Mouse (Mus musculus) MEL (cell line): ENCODE data around the gene Acvr1b. TPM values are rescaled to one million over a fixed set of nuclear protein-coding genes. Genes with fewer than 3 reads are reported as not detected.

Source experiments
- DNase-seq: peaks from one replicate; pipeline ENCODE4 v3.0.0; 2011; ENCODE audit warnings: low read depth, low spot score
- H3K27ac ChIP-seq: 2 replicates; pipeline ENCODE4 v1.5.1; 2012; ENCODE audit warnings: low read depth, mild to moderate bottlenecking, control low read depth, low read length, moderate library complexity; ENCODE audit not compliant: control insufficient read depth
- H3K27me3 ChIP-seq, 2 experiments: fragments of 150-350 bp in 1 of 2; sonication (generic) in 1 of 2; 2 replicates each; pipeline ENCODE4 v1.6.1; 2012; ENCODE audit warnings: low read length in 2 of 2, mild to moderate bottlenecking in 2 of 2, improper control_type of control experiment in 1 of 2, moderate library complexity in 1 of 2; ENCODE audit not compliant: insufficient read depth in 2 of 2, control insufficient read depth in 1 of 2
- H3K36me3 ChIP-seq, 2 experiments: 2 replicates each; pipeline ENCODE4 v1.6.1; 2012 to 2014; ENCODE audit warnings: low read length in 2 of 2, improper control_type of control experiment in 1 of 2, inconsistent platforms in 1 of 2, mild to moderate bottlenecking in 1 of 2; ENCODE audit not compliant: insufficient read depth in 2 of 2, control insufficient read depth in 1 of 2
- H3K4me1 ChIP-seq, 2 experiments: fragments of 150-350 bp in 1 of 2; sonication (generic) in 1 of 2; 2 replicates each; pipeline ENCODE4 v1.6.1; 2012; ENCODE audit warnings: low read length in 2 of 2, improper control_type of control experiment in 1 of 2, mild to moderate bottlenecking in 1 of 2; ENCODE audit not compliant: insufficient read depth in 2 of 2, control insufficient read depth in 1 of 2
- H3K4me3 ChIP-seq, 2 experiments: fragments of 150-350 bp in 1 of 2; sonication (generic) in 1 of 2; 2 replicates each; pipeline ENCODE4 v1.5.1; 2012; ENCODE audit warnings: low read depth in 2 of 2, low read length in 2 of 2, mild to moderate bottlenecking in 2 of 2, moderate library complexity in 2 of 2, control low read depth in 1 of 2, improper control_type of control experiment in 1 of 2; ENCODE audit not compliant: control insufficient read depth in 1 of 2, insufficient read depth in 1 of 2
- H3K79me2 ChIP-seq: 2 replicates; pipeline ENCODE4 v1.6.1; 2012; ENCODE audit warnings: mild to moderate bottlenecking, low read length, moderate library complexity; ENCODE audit not compliant: control insufficient read depth, poor library complexity, insufficient read depth
- H3K9ac ChIP-seq: 2 replicates; pipeline ENCODE4 v1.6.1; 2012; ENCODE audit warnings: low read depth, mild to moderate bottlenecking, control low read depth, low read length, moderate library complexity; ENCODE audit not compliant: control insufficient read depth, poor library complexity, severe bottlenecking
- H3K9me3 ChIP-seq: fragments of 150-350 bp; sonication (generic); replicated peaks from 2 replicates; pipeline ENCODE4 v1.6.1; 2012; ENCODE audit warnings: mild to moderate bottlenecking, low read length, improper control_type of control experiment, moderate library complexity; ENCODE audit not compliant: insufficient read depth
- BHLHE40 ChIP-seq: IDR thresholded peaks from 2 replicates; pipeline ENCODE4 v1.6.1; 2012; ENCODE audit warnings: low read depth, mild to moderate bottlenecking, inconsistent platforms, low read length, improper control_type of control experiment, borderline replicate concordance
- CHD1 ChIP-seq: IDR thresholded peaks from 2 replicates; pipeline ENCODE4 v1.6.1; 2012; ENCODE audit warnings: low read depth, mild to moderate bottlenecking, inconsistent platforms, low read length, improper control_type of control experiment
- CHD2 ChIP-seq: IDR thresholded peaks from 2 replicates; pipeline ENCODE4 v1.6.1; 2011; ENCODE audit warnings: low read length, improper control_type of control experiment
- CTCF ChIP-seq, 3 experiments: IDR thresholded peaks in 2 of 3; conservative IDR thresholded peaks in 1 of 3; 2 replicates each; pipeline ENCODE4 v1.5.1; 2011 to 2012; ENCODE audit warnings: low read length in 3 of 3, low read depth in 2 of 3, mild to moderate bottlenecking in 2 of 3, improper control_type of control experiment in 1 of 3, inconsistent platforms in 1 of 3, mixed read lengths in 1 of 3, moderate library complexity in 1 of 3; ENCODE audit not compliant: control insufficient read depth in 1 of 3, insufficient read depth in 1 of 3, poor library complexity in 1 of 3, severe bottlenecking in 1 of 3
- E2F4 ChIP-seq: IDR thresholded peaks from 2 replicates; pipeline ENCODE4 v1.6.1; 2011; ENCODE audit warnings: low read depth, low read length, improper control_type of control experiment, borderline replicate concordance
- ELF1 ChIP-seq: IDR thresholded peaks from 2 replicates; pipeline ENCODE4 v1.6.1; 2014; ENCODE audit warnings: low read depth, mild to moderate bottlenecking, inconsistent platforms, low read length, improper control_type of control experiment, moderate library complexity
- EP300 ChIP-seq, 2 experiments: IDR thresholded peaks; 2 replicates each; pipeline ENCODE4 v1.6.1; 2011; ENCODE audit warnings: improper control_type of control experiment in 2 of 2, low read length in 2 of 2, low read depth in 1 of 2, mild to moderate bottlenecking in 1 of 2
- ETS1 ChIP-seq: IDR thresholded peaks from 2 replicates; pipeline ENCODE4 v1.6.1; 2012; ENCODE audit warnings: low read depth, mild to moderate bottlenecking, inconsistent platforms, low read length, improper control_type of control experiment, moderate library complexity
- GABPA ChIP-seq: IDR thresholded peaks from 2 replicates; pipeline ENCODE4 v1.6.1; 2012; ENCODE audit warnings: low read depth, mild to moderate bottlenecking, inconsistent platforms, low read length, improper control_type of control experiment, moderate library complexity
- JUND ChIP-seq: IDR thresholded peaks from 2 replicates; pipeline ENCODE4 v1.6.1; 2011; ENCODE audit warnings: low read depth, mild to moderate bottlenecking, improper control_type of control experiment, low read length
- KAT2A ChIP-seq: conservative IDR thresholded peaks from 2 replicates; pipeline ENCODE4 v1.6.1; 2012; ENCODE audit warnings: low read depth, low read length, improper control_type of control experiment, inconsistent platforms
- MAFK ChIP-seq: IDR thresholded peaks from 2 replicates; pipeline ENCODE4 v1.6.1; 2011; ENCODE audit warnings: low read depth, mild to moderate bottlenecking, low read length, improper control_type of control experiment, borderline replicate concordance
- MAX ChIP-seq: IDR thresholded peaks from 2 replicates; pipeline ENCODE4 v1.6.1; 2011; ENCODE audit warnings: low read length, improper control_type of control experiment
- MAZ ChIP-seq: IDR thresholded peaks from 2 replicates; pipeline ENCODE4 v1.6.1; 2012; ENCODE audit warnings: low read depth, mild to moderate bottlenecking, inconsistent platforms, low read length, improper control_type of control experiment
- MEF2A ChIP-seq: IDR thresholded peaks from 2 replicates; pipeline ENCODE4 v1.6.1; 2014; ENCODE audit warnings: low read depth, mild to moderate bottlenecking, inconsistent platforms, low read length, improper control_type of control experiment; ENCODE audit not compliant: poor library complexity, insufficient replicate concordance, severe bottlenecking; ENCODE audit errors: extremely low read depth
- MXI1 ChIP-seq: IDR thresholded peaks from 2 replicates; pipeline ENCODE4 v1.6.1; 2011; ENCODE audit warnings: mild to moderate bottlenecking, low read depth, low read length, improper control_type of control experiment
- MYB ChIP-seq: IDR thresholded peaks from 2 replicates; pipeline ENCODE4 v1.6.1; 2011; ENCODE audit warnings: mild to moderate bottlenecking, low read depth, low read length, improper control_type of control experiment
- MYC ChIP-seq: IDR thresholded peaks from 2 replicates; pipeline ENCODE4 v1.6.1; 2011; ENCODE audit warnings: low read depth, mild to moderate bottlenecking, low read length, improper control_type of control experiment, moderate library complexity
- NELFE ChIP-seq: IDR thresholded peaks from 2 replicates; pipeline ENCODE4 v1.6.1; 2011; ENCODE audit warnings: low read depth, low read length, improper control_type of control experiment
- NRF1 ChIP-seq: IDR thresholded peaks from 2 replicates; pipeline ENCODE4 v1.6.1; 2014; ENCODE audit warnings: low read depth, mild to moderate bottlenecking, inconsistent platforms, low read length, improper control_type of control experiment, moderate library complexity; ENCODE audit not compliant: poor library complexity, insufficient read depth, severe bottlenecking
- POLR2A ChIP-seq, 2 experiments: IDR thresholded peaks; 2 replicates each; pipeline ENCODE4 v1.6.1; 2011 to 2012; ENCODE audit warnings: low read length in 2 of 2, mild to moderate bottlenecking in 2 of 2, control low read depth in 1 of 2, improper control_type of control experiment in 1 of 2, low read depth in 1 of 2, moderate library complexity in 1 of 2; ENCODE audit not compliant: control insufficient read depth in 1 of 2, insufficient read depth in 1 of 2, poor library complexity in 1 of 2
- RAD21 ChIP-seq: IDR thresholded peaks from 2 replicates; pipeline ENCODE4 v1.6.1; 2011; ENCODE audit warnings: mild to moderate bottlenecking, low read depth, low read length, improper control_type of control experiment
- RCOR1 ChIP-seq: IDR thresholded peaks from 2 replicates; pipeline ENCODE4 v1.6.1; 2012; ENCODE audit warnings: low read depth, mild to moderate bottlenecking, inconsistent platforms, low read length, improper control_type of control experiment
- SIN3A ChIP-seq: IDR thresholded peaks from 2 replicates; pipeline ENCODE4 v1.6.1; 2012; ENCODE audit warnings: low read length, improper control_type of control experiment, inconsistent platforms
- SMC3 ChIP-seq: IDR thresholded peaks from 2 replicates; pipeline ENCODE4 v1.6.1; 2011; ENCODE audit warnings: low read depth, low read length, improper control_type of control experiment
- TAL1 ChIP-seq: IDR thresholded peaks from 2 replicates; pipeline ENCODE4 v1.6.1; 2012; ENCODE audit warnings: mild to moderate bottlenecking, inconsistent platforms, low read length, moderate library complexity, mixed read lengths
- TCF12 ChIP-seq: IDR thresholded peaks from 2 replicates; pipeline ENCODE4 v1.6.1; 2014; ENCODE audit warnings: low read depth, mild to moderate bottlenecking, inconsistent platforms, low read length, improper control_type of control experiment, moderate library complexity
- UBTF ChIP-seq: IDR thresholded peaks from 2 replicates; pipeline ENCODE4 v1.6.1; 2012; ENCODE audit warnings: low read depth, mild to moderate bottlenecking, inconsistent platforms, low read length, improper control_type of control experiment, moderate library complexity, borderline replicate concordance; ENCODE audit not compliant: insufficient read depth
- USF1 ChIP-seq: IDR thresholded peaks from 2 replicates; pipeline ENCODE4 v1.6.1; 2014; ENCODE audit warnings: low read depth, mild to moderate bottlenecking, inconsistent platforms, low read length, improper control_type of control experiment, moderate library complexity
- USF2 ChIP-seq, 2 experiments: IDR thresholded peaks; 2 replicates each; pipeline ENCODE4 v1.6.1; 2011 to 2012; ENCODE audit warnings: improper control_type of control experiment in 2 of 2, low read length in 2 of 2, borderline replicate concordance in 1 of 2, inconsistent platforms in 1 of 2, low read depth in 1 of 2, mild to moderate bottlenecking in 1 of 2; ENCODE audit not compliant: insufficient read depth in 1 of 2
- ZC3H11A ChIP-seq: IDR thresholded peaks from 2 replicates; pipeline ENCODE4 v1.6.1; 2012; ENCODE audit warnings: low read depth, mild to moderate bottlenecking, inconsistent platforms, low read length, improper control_type of control experiment
- ZKSCAN1 ChIP-seq: IDR thresholded peaks from 2 replicates; pipeline ENCODE4 v1.6.1; 2012; ENCODE audit warnings: low read depth, mild to moderate bottlenecking, inconsistent platforms, low read length, improper control_type of control experiment, moderate library complexity
- ZMIZ1 ChIP-seq: IDR thresholded peaks from 2 replicates; pipeline ENCODE4 v1.6.1; 2012; ENCODE audit warnings: low read depth, mild to moderate bottlenecking, inconsistent platforms, low read length, improper control_type of control experiment, moderate library complexity
- ZNF384 ChIP-seq: IDR thresholded peaks from 2 replicates; pipeline ENCODE4 v1.6.1; 2012; ENCODE audit warnings: low read depth, mild to moderate bottlenecking, inconsistent platforms, low read length, improper control_type of control experiment
- polyA plus RNA-seq, 2 experiments: library from polyadenylated mRNA; stranded (reverse) in 1 of 2; unstranded in 1 of 2; fragments of >175 nt in 1 of 2; fragments of >200 nt in 1 of 2; gene quantifications; 2 replicates each; pipeline versions ENCODE4 v1.2.1 to v1.2.4; 2012; ENCODE audit warnings: low replicate concordance in 2 of 2, low read depth in 1 of 2; ENCODE audit not compliant: insufficient read length in 2 of 2, insufficient read depth in 1 of 2, missing spikeins in 1 of 2
- total RNA-seq: library from RNA; depleted of rRNA; stranded (reverse); fragments of 300-350 nt; gene quantifications from 2 replicates; pipeline ENCODE4 v1.2.3, GENCODE M21; 2012

The Acvr1b gene
- total and polyA plus RNA-seq, 3 experiments: 10.4 to 13.2 TPM; not detected in 1

GRCm38 (mm10) chr15:101154700-101155616 is 18.9 kb upstream of the Acvr1b start:
- Histone ChIP-seq H3K79me2 (no peaks in the 10 kb centered on the region; the same call in 1 of the 2 replicates), H3K4me3 (peak overlapping the region in 1 of 2 experiments; percentile 11; a peak in 1 of 4 replicates), H3K9ac (peak overlapping the region; percentile 54), H3K27me3 (no peaks in the 10 kb centered on the region), H3K4me1 (peaks cover 46 to 54% of the 10 kb centered on the region in 2 experiments), H3K27ac (peak overlapping the region; percentile 74), H3K9me3 (no peaks in the 10 kb centered on the region), H3K36me3 (peaks cover 0 to 44% of the 10 kb centered on the region in 2 experiments; a peak in 2 of 4 replicates)
- peak; percentile 81 for DNase-seq
- TF ChIP-seq MXI1 (no peak; the same call in 1 of the 2 replicates), NRF1 (0 out of 2 replicates have a peak, but pooled peaks have one; percentile 13), KAT2A (no peak), E2F4 (no peak; the same call in 1 of the 2 replicates), SIN3A (peak; percentile 57; the same call in 1 of the 2 replicates), USF1 (no peak), MAX (peak; percentile 85), UBTF (no peak), MYC (peak; percentile 71; the same call in 1 of the 2 replicates), POLR2A (IDR thresholded peaks at IDR 0.05; ENCODE audit: control insufficient read depth in 1 of 2, insufficient read depth in 1 of 2, low read depth in 1 of 2, low read length in 2 of 2, poor library complexity in 1 of 2) (peak in 1 of 2 experiments; percentile 69; a peak in 2 of 4 replicates), ELF1 (0 out of 2 replicates have a peak, but pooled peaks have one; percentile 42), CTCF (IDR thresholded peaks at IDR 0.05 in 2 of 3, conservative IDR thresholded peaks at IDR 0.05 in 1 of 3; ENCODE audit: control insufficient read depth in 1 of 3, insufficient read depth in 1 of 3, low read depth in 2 of 3, low read length in 3 of 3, poor library complexity in 1 of 3, severe bottlenecking in 1 of 3) (no peak), TCF12 (peak; percentile 44), NELFE (peak; percentile 63), CHD1 (0 out of 2 replicates have a peak, but pooled peaks have one; percentile 72), ETS1 (no peak), ZKSCAN1 (no peak), SMC3 (no peak), RCOR1 (peak; percentile 64), ZNF384 (no peak), MEF2A (no peak), MYB (peak; percentile 70), TAL1 (no peak), MAFK (no peak), CHD2 (no peak), EP300 (IDR thresholded peaks at IDR 0.05; ENCODE audit: low read depth in 1 of 2, low read length in 2 of 2) (peak; percentile 29 to 46; a peak in 3 of 4 replicates), RAD21 (no peak), USF2 (IDR thresholded peaks at IDR 0.05; ENCODE audit: borderline replicate concordance in 1 of 2, insufficient read depth in 1 of 2, low read depth in 1 of 2, low read length in 2 of 2) (no peak), ZC3H11A (no peak), BHLHE40 (no peak), JUND (no peak), ZMIZ1 (peak; percentile 84), GABPA (no peak), MAZ (no peak; the same call in none of the 2 replicates)
